Mouse (Mus musculus) lung, postnatal 0 days (tissue): ENCODE data around the gene Tmem106b.

Source experiments
- CTCF ChIP-seq: IDR thresholded peaks from 2 replicates; pipeline ENCODE4 v1.5.1; 2016; ENCODE audit warnings: antibody characterized with exemption, mild to moderate bottlenecking
- EP300 ChIP-seq: IDR thresholded peaks from 2 replicates; pipeline ENCODE4 v1.6.1; 2016; ENCODE audit warnings: antibody characterized with exemption, mild to moderate bottlenecking, control low read depth

GRCm38 (mm10) chr6:13096656-13097435, 27.3 kb downstream of the Tmem106b start:
- no peak for TF ChIP-seq CTCF
- no peak for TF ChIP-seq EP300
